Mouse (Mus musculus) E14TG2a.4 (cell line): ENCODE results near the gene Zfp354b.

Experiments
- CTCF ChIP-seq: conservative IDR thresholded peaks from 2 replicates; pipeline ENCODE4 v1.5.1; 2014; ENCODE audit warnings: low read length
- NANOG ChIP-seq: IDR thresholded peaks from 2 replicates; pipeline ENCODE4 v1.6.1; 2014; ENCODE audit warnings: borderline replicate concordance, low read length, mixed read lengths

GRCm38 (mm10) chr11:50897359-50897758 lies 34.1 kb downstream of the Zfp354b start:
- TF ChIP-seq CTCF, result no peak
- TF ChIP-seq NANOG, result peak; percentile 68; the same call in 1 of the 2 replicates
